Mouse (Mus musculus) heart, embryonic 14.5 days (tissue): Measurements from ENCODE around the gene Atp10b. TPM values are rescaled to one million over a fixed set of nuclear protein-coding genes. Genes with fewer than 3 reads are reported as not detected.

Source experiments
- ATAC-seq: fragments of 200-750 bp; cut with Nextera tagmentation; 2 replicates; pipeline ENCODE4 v1.8.0; 2017; ENCODE audit warnings: low read depth, moderate TSS enrichment; ENCODE audit not compliant: insufficient number of reproducible peaks, insufficient read depth, low FRiP score
- H3K27ac ChIP-seq, 2 experiments: fragments of 200-500 bp in 1 of 2; fragments of 300-500 bp in 1 of 2; sonication (generic) in 1 of 2; replicated peaks in 1 of 2; 2 replicates each; pipeline ENCODE4 v1.5.1; 2012 to 2014; ENCODE audit warnings: low read depth in 2 of 2, low read length in 2 of 2, control low read depth in 1 of 2, mild to moderate bottlenecking in 1 of 2, mixed read lengths in 1 of 2; ENCODE audit not compliant: control insufficient read depth in 1 of 2, insufficient read depth in 1 of 2
- H3K27me3 ChIP-seq: fragments of 300-500 bp; sonication (generic); 2 replicates; pipeline ENCODE4 v1.6.1; 2014; ENCODE audit warnings: mild to moderate bottlenecking, low read length, control low read depth; ENCODE audit not compliant: control insufficient read depth, insufficient read depth
- H3K36me3 ChIP-seq: fragments of 300-500 bp; sonication (generic); 2 replicates; pipeline ENCODE4 v1.6.1; 2014; ENCODE audit warnings: mild to moderate bottlenecking, control low read depth, low read length, mixed read lengths; ENCODE audit not compliant: control insufficient read depth, insufficient read depth
- H3K4me1 ChIP-seq, 2 experiments: fragments of 200-500 bp in 1 of 2; fragments of 300-500 bp in 1 of 2; sonication (generic) in 1 of 2; 2 replicates each; pipeline ENCODE4 v1.6.1; 2012 to 2014; ENCODE audit warnings: low read length in 2 of 2, control low read depth in 1 of 2, mixed read lengths in 1 of 2; ENCODE audit not compliant: control insufficient read depth in 2 of 2, insufficient read depth in 2 of 2
- H3K4me2 ChIP-seq: fragments of 300-500 bp; sonication (generic); 2 replicates; pipeline ENCODE4 v1.6.1; 2014; ENCODE audit warnings: mild to moderate bottlenecking, low read length
- H3K4me3 ChIP-seq, 2 experiments: fragments of 200-500 bp in 1 of 2; fragments of 300-500 bp in 1 of 2; sonication (generic) in 1 of 2; 2 replicates each; pipeline ENCODE4 v1.5.1; 2012 to 2014; ENCODE audit warnings: low read length in 2 of 2, mild to moderate bottlenecking in 2 of 2, control low read depth in 1 of 2, low read depth in 1 of 2, moderate library complexity in 1 of 2; ENCODE audit not compliant: control insufficient read depth in 1 of 2, insufficient read depth in 1 of 2
- H3K9ac ChIP-seq: fragments of 300-500 bp; sonication (generic); 2 replicates; pipeline ENCODE4 v1.6.1; 2014; ENCODE audit warnings: mild to moderate bottlenecking, low read length
- H3K9me3 ChIP-seq: fragments of 300-500 bp; sonication (generic); 2 replicates; pipeline ENCODE4 v1.6.1; 2016; ENCODE audit warnings: low read length, control low read depth; ENCODE audit not compliant: control insufficient read depth
- WGBS: fragments of 180-500 bp; shearing (Covaris S2); extraction: QIAGEN DNeasy Blood & Tissue Kit; methylation state at CpG from one replicate; pipeline ENCODE4 v1.1.7; 2014; 5-methylcytosine and 5-hydroxymethylcytosine counted together
- polyA plus RNA-seq: library from polyadenylated mRNA; unstranded; fragments of >200 nt; fragmentation: Nextera tagmentation; extraction: Ambion mirVana; gene quantifications from 2 replicates; pipeline ENCODE4 v1.2.1, GENCODE M21; 2014

Gene Atp10b
- polyA plus RNA-seq, 1 experiment from 2014 or later: not detected

DNA sequence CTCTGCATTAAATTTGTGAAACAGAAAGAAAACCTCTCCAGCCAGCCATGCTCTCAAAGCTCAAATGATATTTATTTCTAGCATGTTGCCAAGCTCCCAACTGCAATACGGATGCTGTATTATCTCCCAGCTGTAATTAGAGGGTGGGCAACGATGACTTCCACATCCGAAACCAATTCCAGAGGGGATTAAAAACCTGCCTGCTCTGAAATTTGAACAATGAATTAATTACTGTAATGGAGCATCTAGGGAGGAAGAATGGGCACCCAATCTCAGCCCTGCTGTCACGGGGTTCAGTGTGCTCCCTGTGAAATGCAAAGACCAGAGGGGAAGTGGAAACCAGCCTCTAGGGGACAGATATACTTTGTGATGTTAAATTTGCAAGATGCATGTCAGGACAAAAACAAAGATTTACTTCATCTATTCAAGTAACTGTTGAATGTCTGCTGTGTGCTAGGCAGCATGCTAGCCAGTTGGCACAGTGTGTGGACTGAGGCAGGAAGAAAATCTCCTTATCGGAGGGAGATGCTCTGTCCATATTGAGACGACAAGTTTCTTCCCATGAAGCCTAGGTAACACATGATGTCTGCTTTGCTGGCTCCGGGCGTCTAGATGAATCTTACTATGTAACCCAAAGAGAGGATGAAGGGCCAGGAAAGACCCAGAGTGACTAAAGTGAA, 86.8 kb downstream of the Atp10b start:
- Histone ChIP-seq H3K27me3 (no peaks in the 10 kb centered on the region), H3K9me3 (no peaks in the 10 kb centered on the region), H3K4me3 (no peak overlapping the region), H3K9ac (no peak overlapping the region), H3K4me1 (no peaks in the 10 kb centered on the region), H3K4me2 (no peak overlapping the region), H3K27ac (no peak overlapping the region), H3K36me3 (no peaks in the 10 kb centered on the region)
- ATAC-seq: no peak
- 79% methylated on average over 8 of the region's 8 CpGs for WGBS

DNA sequence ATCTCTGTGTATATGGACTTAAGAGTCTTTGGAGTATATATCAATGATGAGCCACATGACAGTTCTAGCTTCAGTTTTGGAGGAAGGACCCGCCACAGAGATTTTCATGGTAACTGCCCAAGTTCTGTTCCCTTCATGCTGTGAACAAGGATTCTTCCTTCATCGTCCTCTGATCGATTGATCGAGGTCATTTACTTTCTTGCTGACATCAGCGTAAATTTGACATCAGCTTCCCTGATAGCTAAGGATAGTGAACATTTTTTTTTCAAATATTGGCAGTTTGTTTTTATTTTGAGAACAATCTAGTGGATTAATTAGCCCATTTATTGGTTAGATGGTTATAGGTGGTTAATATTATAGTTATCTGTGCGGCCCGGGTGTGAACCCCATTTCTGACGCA, 90.1 kb downstream of the Atp10b start:
- H3K9me3 ChIP-seq: no peaks in the 10 kb centered on the region
- H3K4me3 ChIP-seq: no peak overlapping the region
- ATAC-seq: no peak
- H3K27me3 ChIP-seq: no peaks in the 10 kb centered on the region
- H3K4me2 ChIP-seq: no peak overlapping the region
- no peak overlapping the region for H3K27ac ChIP-seq
- H3K4me1 ChIP-seq: no peaks in the 10 kb centered on the region
- 88% methylated on average over 8 of the region's 8 CpGs for WGBS
- no peaks in the 10 kb centered on the region for H3K36me3 ChIP-seq
- H3K9ac ChIP-seq: no peak overlapping the region

DNA sequence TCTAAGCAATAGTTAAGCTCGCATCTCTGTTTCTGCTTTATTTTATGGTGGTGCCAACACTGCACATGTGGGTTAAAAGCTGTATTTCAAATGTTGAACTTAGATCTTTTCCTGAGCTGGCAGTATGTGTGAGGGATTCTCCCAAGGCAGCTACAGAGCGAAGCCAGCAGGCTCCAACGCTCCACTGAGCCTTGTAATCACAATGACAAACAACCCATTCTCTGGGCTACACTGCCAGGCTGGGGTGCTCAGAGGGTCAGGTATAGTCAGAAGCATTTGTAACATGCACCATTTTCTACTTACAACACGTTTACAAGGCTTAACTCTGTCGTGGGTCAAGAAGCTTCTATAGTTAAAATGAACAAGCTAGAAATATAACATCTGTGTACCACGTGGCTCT, 103.4 kb downstream of the Atp10b start:
- Histone ChIP-seq H3K4me3 (no peak overlapping the region), H3K4me1 (peaks cover 2 to 4% of the 10 kb centered on the region in 2 experiments; a peak in 2 of 4 replicates), H3K4me2 (no peak overlapping the region), H3K9ac (no peak overlapping the region), H3K27me3 (no peaks in the 10 kb centered on the region), H3K9me3 (no peaks in the 10 kb centered on the region), H3K36me3 (no peaks in the 10 kb centered on the region), H3K27ac (no peak overlapping the region; a peak in 2 of 4 replicates)
- ATAC-seq: no peak
- WGBS: 41% methylated on average over 6 of the region's 6 CpGs

DNA sequence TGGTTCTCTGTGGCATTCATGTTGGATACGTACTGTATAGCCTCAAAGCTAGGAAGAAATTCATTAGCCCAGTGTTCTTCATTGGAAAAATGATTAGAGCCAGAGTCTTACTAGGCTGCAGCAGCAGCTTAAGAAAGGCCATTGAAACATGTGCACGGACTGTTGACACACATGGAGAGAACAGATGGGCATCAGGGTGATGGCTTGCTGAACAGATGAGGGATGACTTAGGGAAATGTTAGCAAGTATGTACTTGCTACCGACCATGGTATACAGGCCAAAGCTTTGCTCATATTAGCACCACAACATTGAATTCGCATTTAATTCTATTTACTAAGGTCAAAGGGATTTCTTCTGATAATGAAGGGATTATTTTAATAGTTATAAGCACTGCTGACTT, 105.6 kb downstream of the Atp10b start:
- no peak for ATAC-seq
- H3K4me2 ChIP-seq: no peak overlapping the region
- H3K36me3 ChIP-seq: no peaks in the 10 kb centered on the region
- no peaks in the 10 kb centered on the region for H3K27me3 ChIP-seq
- H3K27ac ChIP-seq: no peak overlapping the region
- no peak overlapping the region for H3K4me3 ChIP-seq
- WGBS: 83% methylated on average over 4 of the region's 4 CpGs
- H3K4me1 ChIP-seq: peaks cover 2 to 4% of the 10 kb centered on the region in 2 experiments; a peak in 2 of 4 replicates
- H3K9me3 ChIP-seq: no peaks in the 10 kb centered on the region
- H3K9ac ChIP-seq: no peak overlapping the region

DNA sequence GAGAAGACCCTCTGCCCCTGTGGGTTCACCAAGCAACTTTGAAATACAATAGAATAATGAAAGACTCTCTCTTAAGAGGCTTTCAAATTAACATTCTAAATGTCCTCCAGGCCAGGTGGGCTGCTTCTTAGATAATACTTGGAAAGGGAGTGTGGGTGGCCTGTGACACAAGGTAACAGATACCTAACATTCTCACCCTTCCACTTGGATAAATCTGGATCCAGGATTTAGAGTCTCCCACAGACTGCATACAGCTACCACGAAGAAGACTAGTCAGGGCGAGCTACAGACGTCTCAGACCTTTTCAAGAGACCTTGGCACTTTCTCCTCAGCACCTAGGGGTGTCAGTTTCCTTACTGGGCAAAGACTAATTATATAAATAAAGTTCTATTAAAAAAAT, 107.6 kb downstream of the Atp10b start:
- Histone ChIP-seq H3K27ac (no peak overlapping the region), H3K9ac (no peak overlapping the region), H3K4me3 (no peak overlapping the region), H3K4me1 (peaks cover 2 to 4% of the 10 kb centered on the region in 2 experiments; a peak in 2 of 4 replicates), H3K4me2 (no peak overlapping the region), H3K36me3 (no peaks in the 10 kb centered on the region), H3K27me3 (no peaks in the 10 kb centered on the region), H3K9me3 (no peaks in the 10 kb centered on the region)
- 82% methylated on average over 3 of the region's 3 CpGs for WGBS
- ATAC-seq: no peak

DNA sequence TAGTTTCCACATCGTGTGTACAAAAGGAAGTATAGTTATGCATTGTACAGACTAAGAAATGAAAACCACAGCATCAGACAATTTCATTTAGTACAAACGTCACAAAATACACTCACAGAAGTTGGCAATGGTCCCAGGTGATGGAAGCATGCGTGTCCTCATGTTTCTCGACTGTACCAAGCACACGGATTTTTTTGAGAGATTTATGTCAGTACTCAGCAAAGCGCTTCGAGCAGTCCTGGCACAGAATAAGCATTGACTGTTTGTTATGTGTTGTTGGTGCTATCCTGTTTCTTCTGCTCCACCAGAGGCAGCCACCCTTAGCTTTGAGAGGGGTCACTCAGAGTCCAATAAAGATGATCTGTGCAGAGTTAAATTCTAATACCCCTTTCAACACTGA, 108.1 kb downstream of the Atp10b start:
- Histone ChIP-seq H3K9ac (no peak overlapping the region), H3K27ac (no peak overlapping the region), H3K4me3 (no peak overlapping the region), H3K4me1 (peaks cover 2 to 4% of the 10 kb centered on the region in 2 experiments; a peak in 2 of 4 replicates), H3K4me2 (no peak overlapping the region), H3K36me3 (no peaks in the 10 kb centered on the region), H3K9me3 (no peaks in the 10 kb centered on the region), H3K27me3 (no peaks in the 10 kb centered on the region)
- WGBS: 72% methylated on average over 7 of the region's 7 CpGs
- no peak for ATAC-seq

DNA sequence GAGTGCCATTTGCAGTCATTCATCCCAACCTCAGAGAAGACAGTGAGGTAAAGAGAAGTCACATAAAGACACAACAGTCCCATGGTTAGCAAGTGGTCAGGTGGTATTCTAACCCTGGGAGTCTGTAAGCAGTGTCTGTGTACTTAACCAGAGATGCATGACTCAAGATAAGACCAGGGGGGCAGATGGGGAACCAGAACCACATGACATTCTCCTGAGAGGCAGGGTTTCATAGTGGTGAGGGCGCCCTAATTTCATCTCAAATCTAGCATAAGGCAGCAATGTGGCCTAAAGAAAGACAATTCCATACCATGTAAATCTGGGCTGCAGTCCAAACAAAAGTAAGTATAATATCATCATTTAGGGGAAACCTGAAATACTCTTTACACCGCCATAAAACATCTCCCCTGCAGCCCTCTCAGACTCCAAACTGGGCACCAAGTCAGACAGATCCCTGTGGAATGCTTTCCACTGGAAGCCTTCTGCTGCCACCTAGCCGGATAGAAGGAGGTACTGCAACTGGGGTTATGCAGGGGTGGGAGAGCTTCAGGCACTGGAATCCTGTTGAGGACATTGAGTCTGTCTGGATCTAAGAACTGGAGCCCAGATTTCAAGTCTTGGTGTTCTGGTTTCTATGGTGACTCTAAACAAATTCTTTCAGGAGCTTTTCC, 114.0 kb downstream of the Atp10b start:
- ATAC-seq: no peak
- Histone ChIP-seq H3K36me3 (no peaks in the 10 kb centered on the region), H3K9ac (no peak overlapping the region), H3K4me3 (no peak overlapping the region), H3K4me1 (no peaks in the 10 kb centered on the region), H3K9me3 (no peaks in the 10 kb centered on the region), H3K27ac (no peak overlapping the region), H3K4me2 (no peak overlapping the region), H3K27me3 (no peaks in the 10 kb centered on the region)
- 48% methylated on average over 3 of the region's 3 CpGs for WGBS
